7 mouse cellular contexts compared by ENCODE assay signal in genomic region chr11:102406401-102406800, GRCm38 (mm10). TPM values are rescaled to one million over a fixed set of nuclear protein-coding genes. Genes with fewer than 3 reads are reported as not detected.
DNase-seq lines count a peak whose midpoint lies in the region; ATAC-seq lines count a peak whose summit lies in the region.

No protein-coding gene starts in this region.

- H3K4me2 ChIP-seq in embryonic facial prominence, embryonic 14.5 days (ENCODE audit: low read depth, low read length), result peak overlapping the region; percentile 98
- H3K4me2 ChIP-seq in intestine, embryonic 16.5 days (ENCODE audit: low read depth, low read length), result peak overlapping the region; percentile 74
- peak overlapping the region; percentile 95 for H3K4me2 ChIP-seq in neural tube, embryonic 13.5 days

- H3K4me1 ChIP-seq in embryonic facial prominence, embryonic 14.5 days (ENCODE audit: control insufficient read depth, insufficient read depth, low read length), result peaks cover 12% of the 10 kb centered on the region
- H3K4me1 ChIP-seq in intestine, embryonic 16.5 days (ENCODE audit: control insufficient read depth, insufficient read depth, low read length), result peaks cover 33% of the 10 kb centered on the region
- peaks cover 57% of the 10 kb centered on the region for H3K4me1 ChIP-seq in neural tube, embryonic 13.5 days (replicated peaks)

- H3K4me3 ChIP-seq in embryonic facial prominence, embryonic 14.5 days (ENCODE audit: low read depth, low read length), result peak overlapping the region; percentile 82
- H3K4me3 ChIP-seq in intestine, embryonic 16.5 days (ENCODE audit: low read length), result peak overlapping the region; percentile 92
- H3K4me3 ChIP-seq in neural tube, embryonic 13.5 days, result peak overlapping the region; percentile 85

- WGBS in embryonic facial prominence, embryonic 14.5 days, result 16% methylated on average over 3 of the region's 3 CpGs
- WGBS in intestine, embryonic 16.5 days, result 9% methylated on average over 3 of the region's 3 CpGs
- WGBS in neural tube, embryonic 13.5 days, result 9% methylated on average over 3 of the region's 3 CpGs

- H3K9ac ChIP-seq in embryonic facial prominence, embryonic 14.5 days (ENCODE audit: low read depth, low read length), result peak overlapping the region; percentile 89
- peak overlapping the region; percentile 95 for H3K9ac ChIP-seq in intestine, embryonic 16.5 days (ENCODE audit: low read depth, low read length)
- peak overlapping the region; percentile 91 for H3K9ac ChIP-seq in neural tube, embryonic 13.5 days

- peak; percentile 10 to 14 for DNase-seq in layer of hippocampus, postnatal 10 days (ENCODE audit: low spot score in 2 of 2)
- DNase-seq in layer of hippocampus, postnatal 25 days (ENCODE audit: extremely low spot score in 1 of 2, low spot score in 1 of 2), result no peak
- no peak for DNase-seq in embryonic facial prominence, embryonic 14.5 days (ENCODE audit: low spot score)
- no peak for DNase-seq in left cerebral cortex, adult 8-10 months (ENCODE audit: low spot score in 2 of 2)
- no peak for DNase-seq in c-Kit-positive CD71-positive TER-119-positive erythroid progenitor cells, embryonic 14.5 days (ENCODE audit: low spot score)

- no peak for ATAC-seq in embryonic facial prominence, embryonic 14.5 days (ENCODE audit: low read depth)
- ATAC-seq in intestine, embryonic 16.5 days, result no peak
- no peak for ATAC-seq in neural tube, embryonic 13.5 days (ENCODE audit: low read depth)

- H3K9me3 ChIP-seq in embryonic facial prominence, embryonic 14.5 days (ENCODE audit: control insufficient read depth, low read length), result no peaks in the 10 kb centered on the region
- H3K9me3 ChIP-seq in intestine, embryonic 16.5 days (ENCODE audit: control insufficient read depth, low read length), result no peaks in the 10 kb centered on the region
- H3K9me3 ChIP-seq in neural tube, embryonic 13.5 days, result no peaks in the 10 kb centered on the region

- H3K27me3 ChIP-seq in embryonic facial prominence, embryonic 14.5 days (replicated peaks; ENCODE audit: control insufficient read depth, insufficient read depth, low read length), result no peaks in the 10 kb centered on the region; the same call in 1 of the 2 replicates
- no peaks in the 10 kb centered on the region for H3K27me3 ChIP-seq in intestine, embryonic 16.5 days (replicated peaks; ENCODE audit: control insufficient read depth, insufficient read depth, low read length)
- no peaks in the 10 kb centered on the region for H3K27me3 ChIP-seq in neural tube, embryonic 13.5 days

- H3K27ac ChIP-seq in embryonic facial prominence, embryonic 14.5 days (replicated peaks; ENCODE audit: low read depth, low read length), result peak overlapping the region; percentile 87
- H3K27ac ChIP-seq in intestine, embryonic 16.5 days (ENCODE audit: low read length), result peak overlapping the region; percentile 98
- peak overlapping the region; percentile 90 for H3K27ac ChIP-seq in neural tube, embryonic 13.5 days (replicated peaks)

- H3K36me3 ChIP-seq in embryonic facial prominence, embryonic 14.5 days (ENCODE audit: control insufficient read depth, insufficient read depth, low read length), result peaks cover 28% of the 10 kb centered on the region
- H3K36me3 ChIP-seq in intestine, embryonic 16.5 days (ENCODE audit: control insufficient read depth, insufficient read depth, low read length), result peaks cover 9% of the 10 kb centered on the region; the same call in 1 of the 2 replicates
- peaks cover 35% of the 10 kb centered on the region for H3K36me3 ChIP-seq in neural tube, embryonic 13.5 days

RNA-seq across cellular contexts. Expression of gene Slc25a39, which starts 1.3 kb away (rescaled TPM):
- 10 to 100 TPM; 74.8 to 80.1 TPM for total RNA-seq in layer of hippocampus, postnatal 10 days (2021)
- total RNA-seq in layer of hippocampus, postnatal 25 days (2021), result 10 to 100 TPM; 63.7 to 65.3 TPM
- polyA plus RNA-seq in embryonic facial prominence, embryonic 14.5 days (2014; fragmentation: Nextera tagmentation; extraction: Ambion mirVana), result 190 and 194 TPM in 2 replicates
- polyA plus RNA-seq in intestine, embryonic 16.5 days (2015; fragmentation: Nextera tagmentation; extraction: Ambion mirVana), result 366 and 376 TPM in 2 replicates
- polyA plus RNA-seq in neural tube, embryonic 13.5 days (2015; fragmentation: Nextera tagmentation; extraction: Ambion mirVana), result 154 TPM in 2 replicates
- 10 to 100 TPM; 64.1 to 75.4 (median 68.9) TPM for total RNA-seq in left cerebral cortex, adult 8-10 months (2022)

RNA-seq across cellular contexts. Expression of gene Rundc3a, which starts 13.2 kb away (rescaled TPM):
- total RNA-seq in layer of hippocampus, postnatal 10 days (2021), result 100 to 1,000 TPM; 356 to 431 TPM
- total RNA-seq in layer of hippocampus, postnatal 25 days (2021), result 100 to 1,000 TPM; 442 to 490 TPM
- polyA plus RNA-seq in embryonic facial prominence, embryonic 14.5 days (2014; fragmentation: Nextera tagmentation; extraction: Ambion mirVana), result 7.1 and 7.8 TPM in 2 replicates
- polyA plus RNA-seq in intestine, embryonic 16.5 days (2015; fragmentation: Nextera tagmentation; extraction: Ambion mirVana), result 6.0 and 6.8 TPM in 2 replicates
- polyA plus RNA-seq in neural tube, embryonic 13.5 days (2015; fragmentation: Nextera tagmentation; extraction: Ambion mirVana), result 156 and 161 TPM in 2 replicates
- 100 to 1,000 TPM; 433 to 468 (median 439) TPM for total RNA-seq in left cerebral cortex, adult 8-10 months (2022)

RNA-seq across cellular contexts. Expression of gene Grn, which starts 23.7 kb away (rescaled TPM):
- 10 to 100 TPM; 81.8 to 83.7 TPM for total RNA-seq in layer of hippocampus, postnatal 10 days (2021)
- total RNA-seq in layer of hippocampus, postnatal 25 days (2021), result 10 to 100 TPM; 69.9 to 74.0 TPM
- 121 and 129 TPM in 2 replicates for polyA plus RNA-seq in embryonic facial prominence, embryonic 14.5 days (2014; fragmentation: Nextera tagmentation; extraction: Ambion mirVana)
- 221 and 245 TPM in 2 replicates for polyA plus RNA-seq in intestine, embryonic 16.5 days (2015; fragmentation: Nextera tagmentation; extraction: Ambion mirVana)
- polyA plus RNA-seq in neural tube, embryonic 13.5 days (2015; fragmentation: Nextera tagmentation; extraction: Ambion mirVana), result 83.3 and 88.6 TPM in 2 replicates
- 100 to 1,000 TPM in 2 of 4 experiments, 10 to 100 TPM in 2; 51.6 to 142 (median 80.2) TPM for total RNA-seq in left cerebral cortex, adult 8-10 months (2022)

RNA-seq across cellular contexts. Expression of gene Slc4a1, which starts 40.4 kb away (rescaled TPM):
- under 1 TPM; 0.32 to 0.54 TPM for total RNA-seq in layer of hippocampus, postnatal 10 days (2021)
- under 1 TPM; 0.31 to 0.81 TPM for total RNA-seq in layer of hippocampus, postnatal 25 days (2021)
- 6.0 and 6.8 TPM in 2 replicates for polyA plus RNA-seq in embryonic facial prominence, embryonic 14.5 days (2014; fragmentation: Nextera tagmentation; extraction: Ambion mirVana)
- 11.2 and 19.3 TPM in 2 replicates for polyA plus RNA-seq in intestine, embryonic 16.5 days (2015; fragmentation: Nextera tagmentation; extraction: Ambion mirVana)
- 4.2 and 4.9 TPM in 2 replicates for polyA plus RNA-seq in neural tube, embryonic 13.5 days (2015; fragmentation: Nextera tagmentation; extraction: Ambion mirVana)
- total RNA-seq in left cerebral cortex, adult 8-10 months (2022), result under 1 TPM in 3 of 4 experiments, not detected in 1; 0.08 to 0.41 (median 0.24) TPM

RNA-seq across cellular contexts. Expression of gene Fam171a2, which starts 41.1 kb away (rescaled TPM):
- total RNA-seq in layer of hippocampus, postnatal 10 days (2021), result 100 to 1,000 TPM; 115 TPM
- 100 to 1,000 TPM in 1 of 2 experiments, 10 to 100 TPM in 1; 85.4 to 109 TPM for total RNA-seq in layer of hippocampus, postnatal 25 days (2021)
- polyA plus RNA-seq in embryonic facial prominence, embryonic 14.5 days (2014; fragmentation: Nextera tagmentation; extraction: Ambion mirVana), result 6.8 and 10.7 TPM in 2 replicates
- 0.86 and 1.8 TPM in 2 replicates for polyA plus RNA-seq in intestine, embryonic 16.5 days (2015; fragmentation: Nextera tagmentation; extraction: Ambion mirVana)
- 20.3 and 21.6 TPM in 2 replicates for polyA plus RNA-seq in neural tube, embryonic 13.5 days (2015; fragmentation: Nextera tagmentation; extraction: Ambion mirVana)
- 100 to 1,000 TPM in 2 of 4 experiments, 10 to 100 TPM in 2; 88.3 to 104 (median 96.8) TPM for total RNA-seq in left cerebral cortex, adult 8-10 months (2022)

Comparison
In these comparisons a context has a peak if more than half of its experiments do, and no peak if none do; other contexts are left out.
1. DNase-seq: peak in layer of hippocampus, postnatal 10 days (2 of 2); none in layer of hippocampus, postnatal 25 days (0 of 2), embryonic facial prominence, embryonic 14.5 days (single experiment), left cerebral cortex, adult 8-10 months (0 of 2) and c-Kit-positive CD71-positive TER-119-positive erythroid progenitor cells, embryonic 14.5 days (single experiment).
2. Peak in every context shown above with its lines, with median percentiles within 50 percentile points of each other: H3K27ac ChIP-seq, H3K4me2 ChIP-seq, H3K4me3 ChIP-seq and H3K9ac ChIP-seq.